Mouse (Mus musculus) cerebellum, adult 9-10 months (tissue): ENCODE data around the gene Rpap1.

ENCODE experiments used
- DNase-seq: peaks from one replicate; pipeline ENCODE4 v3.0.0; 2022

The Rpap1 gene

GRCm38 (mm10) chr2:119787206-119787883, at the start of gene Rpap1:
Gene Rpap1, minus strand, starts transcription at chr2:119787537.
- peak; percentile 77 for DNase-seq

DNA sequence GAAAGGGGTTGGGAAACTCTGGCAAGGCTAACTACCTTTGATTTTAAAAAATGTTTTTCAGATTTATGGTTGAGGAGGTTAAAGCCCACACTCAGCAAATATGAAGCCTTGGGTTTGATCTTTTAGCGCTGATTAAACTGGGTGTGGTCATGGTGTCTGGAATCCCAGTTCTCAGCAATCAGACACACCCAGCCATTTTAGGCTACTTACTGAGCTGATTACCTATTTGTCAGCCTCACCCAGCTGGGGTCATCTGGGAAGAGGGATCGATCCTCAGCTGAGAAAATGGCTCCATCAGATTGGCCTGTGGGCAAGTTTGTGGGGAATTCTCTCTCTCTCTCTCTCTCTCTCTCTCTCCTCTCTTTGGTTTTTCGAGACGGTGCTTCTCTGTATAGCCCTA, 46.9 kb upstream of the Rpap1 start:
- no peak for DNase-seq

DNA sequence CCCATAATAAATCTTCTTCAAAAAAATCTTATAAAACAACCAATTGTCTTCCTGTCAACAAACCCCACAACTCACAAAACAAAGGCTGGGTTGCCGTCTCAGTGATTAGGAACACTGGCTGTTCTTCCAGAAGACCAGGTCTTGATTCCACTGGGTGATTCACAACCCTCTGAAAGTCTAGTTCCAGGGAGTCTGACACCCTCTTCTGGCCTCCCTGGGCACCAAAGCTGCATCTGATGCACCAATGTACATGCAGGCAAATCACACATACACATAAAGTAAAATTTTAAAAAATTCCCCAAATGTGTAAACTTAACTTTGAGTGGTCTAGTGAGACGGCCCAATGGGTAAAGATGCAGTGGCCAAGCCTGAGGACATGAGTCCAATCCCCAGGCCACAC, 43.2 kb upstream of the Rpap1 start:
- no peak for DNase-seq

DNA sequence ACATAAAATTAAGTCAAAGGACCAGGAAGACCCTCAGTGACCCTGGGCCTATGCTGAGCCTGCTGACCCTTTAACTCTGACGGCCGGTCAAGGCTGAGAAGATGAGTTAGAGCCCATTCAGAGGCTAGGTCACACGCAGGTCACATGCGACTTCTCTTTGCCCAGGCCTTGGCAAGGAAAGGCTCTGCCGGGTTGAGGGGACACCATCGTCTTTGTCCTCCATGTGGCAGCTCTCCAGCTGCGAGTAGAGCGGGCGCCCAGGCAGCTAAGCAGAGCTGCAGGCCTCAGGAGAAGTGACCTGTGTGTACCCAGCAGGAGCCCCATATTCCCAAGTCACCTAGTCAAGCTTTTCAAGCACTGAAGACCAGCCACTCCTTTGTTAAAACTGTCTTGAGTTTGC, 33.8 kb upstream of the Rpap1 start:
- peak; percentile 46 for DNase-seq

DNA sequence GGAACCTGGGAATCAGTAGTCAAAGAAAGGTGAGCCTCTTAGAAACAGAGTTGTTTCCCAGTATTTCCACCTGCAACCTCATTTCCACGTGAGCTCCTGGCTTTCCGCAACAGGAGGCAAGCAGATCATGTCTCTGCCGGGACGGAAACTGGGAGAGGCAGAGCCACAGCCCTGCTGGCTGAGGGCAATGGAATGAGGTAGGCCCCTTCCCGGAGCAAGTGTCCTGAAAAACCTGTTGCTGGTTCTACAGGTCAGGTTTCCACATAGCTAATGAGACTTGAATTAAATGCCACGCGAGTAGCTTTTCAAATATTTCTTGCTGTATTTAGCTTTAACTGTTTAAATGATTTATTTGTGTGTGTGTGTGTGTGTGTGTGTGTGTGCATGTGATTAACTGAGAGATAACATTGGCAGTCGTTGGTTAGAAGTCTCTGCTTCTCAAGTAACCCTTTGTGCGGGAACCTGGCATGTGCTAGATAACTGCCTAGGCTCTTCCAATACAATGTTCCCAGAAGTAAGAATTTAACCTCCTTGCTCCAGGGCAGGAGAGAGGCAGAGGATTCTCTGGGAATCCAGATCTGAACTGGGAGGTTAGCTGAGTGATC, 31.4 kb upstream of the Rpap1 start:
- peak; percentile 25 for DNase-seq

GRCm38 (mm10) chr2:119817047-119817446, 29.7 kb upstream of the Rpap1 start:
- DNase-seq: peak; percentile 83

- DNase-seq: no peak
Measured at GRCm38 (mm10) chr2:119816611-119817010, 29.3 kb upstream of the Rpap1 start.

DNA sequence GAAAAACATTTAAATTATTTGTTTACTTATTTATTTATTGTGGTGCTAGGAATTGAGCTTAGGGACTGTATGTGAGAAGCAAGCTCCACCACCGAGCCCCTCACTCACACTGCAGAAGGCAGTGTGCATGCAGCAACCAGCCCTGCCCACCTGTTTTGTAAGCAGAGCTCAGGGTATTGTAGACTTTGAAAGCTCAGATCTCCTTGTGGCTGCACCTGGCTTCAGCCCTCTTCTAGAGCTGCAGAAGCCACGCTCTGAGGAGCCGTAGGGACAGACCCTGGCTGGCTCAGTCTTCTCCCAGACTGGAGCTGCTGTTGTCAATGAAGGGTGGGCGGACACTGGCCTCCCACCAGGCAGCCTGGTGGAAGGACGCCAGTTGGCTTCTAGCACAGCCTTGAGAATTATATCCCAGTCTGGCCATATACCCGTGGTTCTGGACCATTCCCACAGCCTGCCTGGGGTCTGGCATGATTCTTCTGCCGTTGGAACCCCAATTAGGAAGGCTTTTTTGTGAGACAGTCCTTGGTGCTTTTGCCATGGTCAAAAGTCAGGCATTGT, 27.1 kb upstream of the Rpap1 start:
- peak; percentile 67 for DNase-seq

- DNase-seq: peak; percentile 68
Measured at GRCm38 (mm10) chr2:119811490-119812146, 24.3 kb upstream of the Rpap1 start.

- peak; percentile 20 for DNase-seq
Measured at GRCm38 (mm10) chr2:119810890-119811289, 23.6 kb upstream of the Rpap1 start.

DNA sequence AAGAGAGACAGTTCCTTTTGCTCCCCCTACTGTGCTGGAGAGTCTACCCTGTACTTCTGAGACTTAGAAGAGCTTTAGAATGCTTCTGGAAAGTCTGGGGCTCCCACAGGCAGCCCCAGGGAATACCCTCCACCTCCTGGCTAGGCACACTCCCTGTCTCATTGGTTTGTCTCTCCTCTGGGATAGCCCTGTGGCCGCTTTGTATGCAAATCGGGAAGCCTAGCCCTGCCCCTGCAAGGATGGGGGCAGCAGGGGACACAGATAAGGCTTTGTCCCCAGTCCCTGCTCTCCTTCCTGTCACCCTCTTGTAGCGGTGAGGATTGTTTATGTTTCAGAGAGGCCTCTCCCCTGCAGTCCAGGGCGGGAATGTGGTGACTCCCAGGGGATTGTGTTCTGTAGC, 21.5 kb upstream of the Rpap1 start:
- DNase-seq: no peak

- DNase-seq: no peak
Measured at GRCm38 (mm10) chr2:119808438-119808837, 21.1 kb upstream of the Rpap1 start.

- no peak for DNase-seq
Measured at GRCm38 (mm10) chr2:119805536-119805935, 18.2 kb upstream of the Rpap1 start.

GRCm38 (mm10) chr2:119804776-119805175, 17.4 kb upstream of the Rpap1 start:
- peak; percentile 74 for DNase-seq

DNA sequence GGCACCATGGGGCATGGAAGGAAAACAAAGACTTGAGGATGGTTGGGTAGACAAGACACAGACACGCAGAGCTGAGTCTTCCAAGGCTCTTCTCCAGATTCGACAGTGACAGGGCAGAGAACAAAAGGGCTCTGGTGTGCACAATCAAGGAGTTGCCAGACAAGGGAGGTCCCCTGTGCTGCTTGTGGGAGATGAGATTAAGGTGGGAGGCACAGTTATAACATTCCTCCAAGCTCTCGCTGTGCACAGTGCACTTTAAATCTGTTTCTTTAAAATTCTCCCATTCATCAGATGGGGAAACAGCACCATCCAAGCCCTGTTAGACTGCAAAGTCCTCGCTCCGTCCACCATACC, 16.9 kb upstream of the Rpap1 start:
- no peak for DNase-seq

DNA sequence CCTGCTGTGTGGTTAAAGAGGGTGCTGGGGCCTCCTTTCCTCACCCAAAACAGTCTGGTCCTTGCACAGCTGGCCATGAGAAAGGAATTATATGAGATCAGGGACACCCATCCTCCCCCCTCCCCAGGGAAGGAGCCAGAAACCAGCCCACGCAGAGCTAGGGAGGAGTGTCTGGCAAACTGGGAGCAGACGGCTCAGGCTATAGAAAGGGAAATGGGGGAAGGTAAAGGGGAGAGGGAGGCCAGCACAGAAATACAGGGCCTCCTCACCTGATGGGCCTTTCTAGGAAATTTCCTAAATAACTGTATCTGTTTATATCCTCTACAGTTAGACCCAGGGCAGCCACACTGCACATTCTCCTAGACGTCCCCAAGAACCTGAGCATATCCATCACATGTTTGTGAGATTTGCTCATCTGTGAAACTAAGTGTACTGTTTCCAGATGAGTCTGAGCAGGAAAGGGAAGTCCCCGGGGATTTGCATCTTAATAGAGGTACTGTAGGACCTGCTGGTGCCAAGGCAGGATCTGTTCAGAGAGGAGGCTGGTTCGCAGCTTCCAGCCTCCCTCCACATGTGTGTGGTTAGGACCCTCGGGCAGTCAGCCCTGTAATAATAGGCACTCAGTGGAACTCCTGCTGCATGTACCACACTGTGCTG, 16.4 kb upstream of the Rpap1 start:
- DNase-seq: no peak

- DNase-seq: no peak
Measured at GRCm38 (mm10) chr2:119802767-119803617, 15.7 kb upstream of the Rpap1 start.

- peak; percentile 93 for DNase-seq
Measured at GRCm38 (mm10) chr2:119800876-119801846, 13.8 kb upstream of the Rpap1 start.

GRCm38 (mm10) chr2:119799961-119800550, 12.7 kb upstream of the Rpap1 start:
- peak; percentile 68 for DNase-seq

DNA sequence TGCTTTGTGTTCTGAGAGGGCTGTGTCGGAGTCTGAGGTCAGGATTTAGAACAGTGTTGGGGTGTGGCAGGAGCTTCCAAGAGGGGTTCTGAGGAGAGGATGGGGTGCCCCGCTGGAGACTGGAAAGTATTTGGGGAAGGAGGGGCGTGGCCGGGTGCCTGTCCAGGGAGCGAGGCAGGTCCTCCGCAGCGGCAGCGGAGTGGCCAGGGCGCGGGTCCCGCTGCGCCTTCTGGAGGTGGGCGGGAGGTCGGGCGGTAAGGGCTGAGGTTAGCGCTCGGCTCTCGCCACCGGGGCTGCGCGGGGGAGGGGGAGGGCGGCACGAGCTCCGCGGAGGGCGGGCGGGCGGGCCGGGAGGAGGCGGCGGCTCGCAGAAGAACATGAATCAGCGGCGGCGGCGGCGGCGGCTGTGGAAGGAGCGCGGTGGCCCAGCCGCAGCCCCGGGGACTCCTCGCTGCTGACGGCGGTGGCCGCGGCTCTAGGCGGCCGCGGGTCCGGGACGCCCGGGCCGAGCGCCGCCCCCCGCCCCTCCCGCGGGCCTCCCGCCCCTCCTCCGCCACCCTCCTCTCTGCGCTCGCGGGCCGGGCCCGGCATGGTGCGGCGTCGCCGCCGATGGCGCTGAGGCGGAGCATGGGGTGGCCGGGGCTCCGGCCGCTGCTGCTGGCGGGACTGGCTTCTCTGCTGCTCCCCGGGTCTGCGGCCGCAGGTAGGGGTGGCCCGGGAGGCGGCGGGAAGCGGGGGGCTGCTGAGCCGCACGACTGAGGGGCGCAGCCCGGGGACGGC, 12.0 kb upstream of the Rpap1 start:
- DNase-seq: peak; percentile 69
